Mouse (Mus musculus) adrenal gland, postnatal 4 days (tissue): ENCODE results near the gene Tpk1. TPM values are rescaled to one million over a fixed set of nuclear protein-coding genes. Genes with fewer than 3 reads are reported as not detected.

Experiments
- DNase-seq, 2 experiments: peaks; one replicate each; pipeline ENCODE4 v3.0.0; 2021 to 2022; ENCODE audit warnings: low spot score in 2 of 2, mixed read lengths in 2 of 2
- total RNA-seq, 2 experiments: library from RNA; stranded (reverse); gene quantifications; 2 replicates each; pipeline ENCODE4 v1.2.3; 2021

Tpk1 gene
- total RNA-seq, 2 experiments from 2014 or later = 11.8 to 18.5 TPM

- DNase-seq = no peak
Observed at GRCm38 (mm10) chr6:43363291-43363820, 302.7 kb downstream of the Tpk1 start.

GRCm38 (mm10) chr6:43361248-43361647, 304.8 kb downstream of the Tpk1 start:
- no peak for DNase-seq

DNA sequence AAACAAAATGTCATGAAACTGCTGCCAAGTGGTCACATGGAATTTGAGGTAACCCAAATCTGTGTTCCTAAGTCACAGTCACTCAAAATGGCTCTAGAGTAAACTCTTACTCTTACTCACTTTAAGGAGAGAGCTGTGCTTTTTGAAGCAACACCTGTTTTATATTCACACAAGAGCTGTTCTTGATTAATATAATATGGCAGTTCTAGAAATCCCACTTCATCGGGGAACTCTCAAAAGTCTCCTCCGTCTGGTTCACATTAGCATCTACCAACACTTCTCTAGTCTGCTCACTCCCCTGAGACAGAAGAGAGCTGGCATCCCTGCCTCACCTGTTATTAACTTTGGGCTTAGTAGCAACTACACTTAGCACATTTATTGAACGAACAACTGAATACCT, 305.9 kb downstream of the Tpk1 start:
- DNase-seq = no peak

GRCm38 (mm10) chr6:43354562-43355241, 311.4 kb downstream of the Tpk1 start:
- no peak for DNase-seq

DNA sequence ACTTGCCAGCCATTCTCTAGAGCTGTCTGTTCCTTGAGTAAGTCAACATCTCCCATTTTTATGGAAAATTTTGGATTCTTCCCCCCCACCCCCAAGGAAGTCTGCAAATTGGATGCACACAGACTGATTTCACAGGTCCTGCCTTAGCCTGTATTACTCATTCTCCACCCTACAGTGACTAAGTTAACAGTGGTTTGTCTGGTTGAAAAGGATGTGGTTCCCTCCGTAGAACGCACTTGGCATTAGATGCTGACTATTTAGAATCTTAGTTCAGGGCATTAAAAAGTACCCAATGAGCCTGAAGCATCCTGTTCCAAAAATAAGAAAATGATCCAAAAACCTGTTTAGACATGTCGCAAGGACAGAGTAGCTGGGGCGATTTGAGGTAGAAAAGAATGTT, 312.6 kb downstream of the Tpk1 start:
- DNase-seq = no peak

GRCm38 (mm10) chr6:43349083-43349482, 317.0 kb downstream of the Tpk1 start:
- DNase-seq = no peak

DNA sequence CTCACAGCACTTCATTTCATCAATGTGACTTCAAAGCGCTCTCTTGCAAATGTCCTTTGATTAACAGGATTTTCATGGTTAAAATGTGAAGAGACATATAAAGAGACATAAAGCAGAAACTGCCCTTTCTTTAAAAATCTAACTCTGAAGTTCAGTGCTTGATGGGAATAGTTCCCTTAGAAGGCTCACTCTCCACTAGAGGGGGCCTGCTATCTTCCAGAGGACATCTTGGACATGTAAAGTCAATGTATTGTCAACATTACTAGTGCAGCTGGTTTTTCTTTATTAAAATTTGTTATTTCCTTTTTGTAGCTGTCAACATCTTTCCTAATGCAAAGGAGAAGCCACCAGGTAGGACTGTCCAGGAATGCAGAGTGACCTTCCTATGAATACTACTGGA, 318.4 kb downstream of the Tpk1 start:
- no peak for DNase-seq

DNA sequence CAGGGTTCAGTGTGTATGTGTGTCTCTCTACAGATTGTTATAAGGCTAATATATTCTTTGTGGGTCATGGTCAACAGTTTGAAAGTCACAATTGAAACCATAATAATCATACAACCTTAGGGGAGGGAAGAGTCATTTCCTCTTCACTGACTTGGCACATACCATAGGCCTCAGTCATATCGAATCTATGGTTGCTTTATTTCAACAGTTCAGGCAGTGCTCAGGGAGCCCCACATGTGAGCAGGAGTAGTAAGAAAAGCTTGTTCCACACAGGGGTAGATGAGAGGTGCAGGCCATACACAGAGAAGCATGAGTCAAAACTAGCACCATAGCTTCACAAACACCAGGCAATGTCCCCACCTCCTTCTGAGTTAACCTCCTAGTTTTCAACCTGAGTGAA, 323.1 kb downstream of the Tpk1 start:
- DNase-seq = no peak

DNA sequence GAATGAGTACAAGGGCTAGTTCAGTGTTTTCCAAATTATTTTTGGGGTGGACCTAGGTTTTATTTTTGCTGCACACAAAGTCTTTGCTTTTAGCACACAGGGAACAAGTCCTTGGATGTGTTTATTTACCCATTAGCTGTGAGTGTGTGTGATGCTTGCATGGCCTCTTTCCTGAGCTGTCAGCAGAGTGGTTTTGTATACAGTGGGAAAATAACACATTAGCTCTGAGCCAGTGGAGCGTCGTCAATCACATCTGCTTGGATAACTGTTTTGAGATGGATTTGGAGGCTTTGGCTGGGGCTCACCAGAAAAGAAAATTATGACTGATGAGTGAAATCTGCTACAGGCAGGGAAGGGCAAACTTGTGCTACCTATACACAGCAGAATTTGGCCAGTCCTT, 323.7 kb downstream of the Tpk1 start:
- DNase-seq = no peak

DNA sequence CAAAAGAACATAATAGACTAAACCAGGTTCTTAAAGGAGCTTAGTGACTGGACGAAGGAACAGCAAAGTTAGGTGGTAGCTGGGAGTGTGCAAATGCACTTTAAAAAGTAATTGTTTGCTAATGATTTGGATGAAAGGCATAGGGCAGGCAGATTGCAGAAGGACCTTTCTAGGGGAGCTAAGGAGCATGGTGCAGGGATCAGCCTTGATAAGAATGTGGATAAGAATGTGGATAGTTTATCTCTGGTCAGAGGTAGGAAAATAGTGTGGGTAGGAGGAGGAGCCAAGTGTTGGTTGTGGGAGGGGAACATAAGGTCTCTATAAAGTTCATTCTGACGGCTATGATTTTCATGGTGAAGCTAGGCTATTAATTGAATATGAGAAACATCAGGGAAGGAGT, 327.3 kb downstream of the Tpk1 start:
- DNase-seq = no peak

- DNase-seq = no peak
Observed at GRCm38 (mm10) chr6:43337491-43337961, 328.6 kb downstream of the Tpk1 start.

GRCm38 (mm10) chr6:43335619-43336234, 330.4 kb downstream of the Tpk1 start:
- DNase-seq = no peak

GRCm38 (mm10) chr6:43333479-43333878, 332.6 kb downstream of the Tpk1 start:
- DNase-seq = no peak

DNA sequence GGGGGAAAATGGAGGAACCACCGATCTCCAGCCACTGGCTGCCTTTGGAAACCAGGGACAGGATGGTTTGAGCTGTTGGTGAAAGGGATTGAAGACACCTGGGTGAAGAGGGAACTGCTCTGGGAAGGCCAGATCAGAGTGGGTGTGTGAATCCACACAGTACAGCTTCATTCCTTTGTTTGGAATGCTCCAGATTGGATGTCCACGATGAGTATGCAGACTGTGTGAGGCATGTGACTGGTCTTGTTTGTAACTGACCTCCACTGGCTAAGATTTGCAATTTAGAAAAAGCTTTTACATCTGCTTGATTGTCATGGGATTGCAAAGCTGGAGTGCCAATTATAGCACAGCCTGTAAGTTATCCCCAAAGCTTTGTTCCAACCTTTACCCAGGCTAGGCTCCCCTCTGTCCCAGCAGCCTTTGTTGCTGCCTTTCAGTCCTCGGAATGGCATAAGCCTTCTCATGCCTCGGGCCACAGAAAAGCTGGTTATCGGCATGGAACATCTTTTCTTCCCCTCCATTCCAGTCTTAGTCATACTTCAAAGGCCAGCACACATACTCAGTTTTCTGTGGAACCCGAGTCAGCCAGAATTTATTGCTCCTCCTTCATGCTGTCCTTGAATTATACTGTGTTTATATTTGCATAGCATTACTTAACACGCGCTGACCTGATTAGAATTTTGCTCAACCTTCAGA, 353.0 kb downstream of the Tpk1 start:
- no peak for DNase-seq

DNA sequence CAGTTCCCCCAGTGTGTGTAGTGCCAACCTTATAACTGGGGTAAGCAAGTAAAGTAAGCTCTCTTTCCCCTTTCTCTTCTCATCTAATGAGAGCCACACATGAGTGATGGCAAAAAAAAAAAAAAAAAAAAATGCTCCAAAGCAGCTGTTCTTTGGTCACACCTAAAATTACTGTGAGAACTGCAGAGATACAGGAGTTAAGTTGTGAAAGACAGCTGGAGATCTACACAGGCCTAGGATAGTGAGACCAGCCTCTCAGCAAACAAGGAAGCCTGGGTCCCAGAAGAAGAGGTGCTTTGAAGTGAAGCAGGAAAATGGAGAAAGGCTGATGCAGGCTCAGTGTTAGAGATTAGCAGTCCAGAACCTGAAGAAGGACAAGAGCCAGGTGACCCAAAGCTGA, 353.5 kb downstream of the Tpk1 start:
- DNase-seq = no peak

DNA sequence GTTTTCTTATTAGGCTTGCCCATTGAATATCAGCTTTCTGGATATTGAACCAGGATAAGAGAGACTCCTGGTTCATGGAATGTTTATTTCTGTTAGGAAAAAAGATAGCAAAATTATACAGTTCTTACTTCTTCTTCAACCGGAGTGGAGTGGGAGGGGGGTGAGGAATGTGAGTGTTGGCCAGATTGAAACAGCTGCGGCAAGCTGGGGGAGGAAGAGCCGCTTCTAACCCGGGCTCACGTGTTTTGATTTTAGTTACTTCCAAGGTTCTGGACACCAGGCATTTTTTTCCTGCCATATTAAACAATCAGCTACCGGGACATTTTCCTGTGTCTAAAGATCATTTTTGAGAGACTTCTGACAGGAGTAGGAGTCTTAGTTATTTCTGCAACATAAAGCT, 356.0 kb downstream of the Tpk1 start:
- no peak for DNase-seq

GRCm38 (mm10) chr6:43309454-43309853, 356.6 kb downstream of the Tpk1 start, which contains the start of gene Nobox:
Gene Nobox, minus strand, starts transcription at chr6:43309554.
- no peak for DNase-seq

DNA sequence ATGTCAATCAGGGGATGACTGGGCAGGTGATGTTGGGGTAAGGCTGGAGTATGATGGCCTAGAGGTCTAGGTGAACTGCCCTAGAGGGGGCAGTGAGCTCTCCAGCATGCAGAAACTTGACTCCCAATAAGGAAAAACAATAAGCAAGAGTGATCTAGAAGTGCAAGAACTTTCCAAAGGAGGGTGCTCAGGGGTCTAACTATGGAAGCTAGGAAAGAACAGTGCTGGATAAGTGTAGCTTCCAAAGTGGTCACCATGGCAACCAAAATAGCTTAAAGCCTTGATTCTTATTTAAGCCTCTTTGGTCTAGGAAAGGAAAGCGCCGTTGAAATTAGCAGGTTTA, 368.6 kb downstream of the Tpk1 start:
- no peak for DNase-seq

DNA sequence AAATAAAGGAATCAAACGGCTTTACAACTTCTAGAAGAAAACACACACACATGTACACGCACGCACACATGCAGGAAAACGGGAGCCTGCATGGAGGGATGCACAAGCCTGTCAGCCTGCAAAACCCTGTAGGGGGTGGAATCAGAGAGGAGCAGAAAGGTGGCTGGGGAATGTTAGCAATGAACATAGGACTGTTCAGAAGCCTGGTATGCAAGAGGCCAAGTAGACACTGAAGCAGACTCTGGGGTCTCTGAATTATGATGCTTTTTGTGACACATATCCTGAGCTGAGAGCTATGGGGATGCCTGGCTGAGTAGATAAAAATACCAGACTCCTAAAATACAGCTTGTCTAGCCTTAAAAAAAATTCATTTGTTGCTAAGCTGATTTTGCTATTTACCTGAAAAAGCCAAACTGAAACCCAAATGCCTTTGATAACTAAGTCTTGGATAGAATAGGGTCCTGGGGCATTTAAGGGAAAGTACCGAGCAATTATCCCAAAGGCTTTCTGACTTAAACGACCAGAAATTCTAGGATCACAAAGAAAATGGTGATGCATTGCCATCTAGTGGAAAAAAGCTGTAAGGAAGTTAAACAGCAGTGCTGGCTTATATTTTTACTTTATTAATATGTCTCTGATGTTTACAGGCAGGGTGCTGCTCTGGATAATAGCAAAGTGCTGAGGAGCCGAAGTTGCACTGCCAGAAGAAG, 369.1 kb downstream of the Tpk1 start:
- DNase-seq = no peak

DNA sequence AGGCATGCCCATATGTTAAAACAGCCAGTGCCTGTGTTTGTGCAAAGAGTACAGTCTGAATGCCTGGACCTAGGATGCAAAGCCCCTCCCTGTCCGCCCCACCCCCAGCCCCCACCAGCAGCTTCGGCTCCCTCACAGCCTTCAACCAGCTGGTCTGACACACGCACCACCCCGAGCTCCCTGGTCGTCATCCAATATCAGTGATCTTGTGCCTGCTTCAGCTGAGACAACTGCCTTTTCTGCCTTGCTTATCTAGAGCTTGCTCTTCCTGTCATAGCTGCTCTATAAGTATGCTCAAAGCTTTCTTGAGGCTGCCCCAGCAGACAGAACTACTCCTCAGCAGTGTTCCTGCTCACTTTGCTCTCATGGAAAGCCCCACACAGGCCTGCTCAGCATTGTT, 370.2 kb downstream of the Tpk1 start:
- DNase-seq = no peak
